8 mouse cellular contexts compared by ENCODE assay signal in genomic region chr19:47050271-47051032, GRCm38 (mm10). TPM values are rescaled to one million over a fixed set of nuclear protein-coding genes. Genes with fewer than 3 reads are reported as not detected.
A peak's percentile ranks its signal among the peaks of the same experiment; 100 is the strongest.
DNase-seq lines count a peak whose midpoint lies in the region; ATAC-seq and TF ChIP-seq lines count a peak whose summit lies in the region.

Gene Pcgf6 (minus strand): TSS chr19:47050906.

- ATAC-seq in erythroblast, adult 5-6 weeks (replicated peaks; ENCODE audit: low FRiP score, poor library complexity, severe bottlenecking): peak; percentile 93
- peak; percentile 76 for ATAC-seq in heart, embryonic 11.5 days (replicated peaks; ENCODE audit: insufficient number of reproducible peaks, low FRiP score, low TSS enrichment)
- ATAC-seq in kidney, embryonic 15.5 days (replicated peaks; ENCODE audit: low FRiP score): peak; percentile 92
- ATAC-seq in monocyte, adult 5-6 weeks (replicated peaks; ENCODE audit: insufficient number of reproducible peaks, low FRiP score, low TSS enrichment, poor library complexity, severe bottlenecking): peak; percentile 65

- TF ChIP-seq POLR2A in brain, embryonic 14.5 days (IDR thresholded peaks at IDR 0.05; ENCODE audit: borderline replicate concordance, extremely low read depth, insufficient read depth, insufficient read length, poor library complexity, severe bottlenecking): peak; percentile 47; the same call in 1 of the 2 replicates

- under 1% methylated on average over 75 of the region's 75 CpGs for WGBS in heart, embryonic 11.5 days (ENCODE audit: insufficient replicate concordance)
- under 1% methylated on average over 75 of the region's 75 CpGs for WGBS in kidney, embryonic 15.5 days

- H3K27ac ChIP-seq in heart, embryonic 11.5 days (ENCODE audit: low read depth, low read length): peak within 1 kb of the TSS; percentile 77
- H3K27ac ChIP-seq in kidney, embryonic 15.5 days: peak within 1 kb of the TSS; percentile 97

- no peaks in the 10 kb centered on the region for H3K9me3 ChIP-seq in heart, embryonic 11.5 days (replicated peaks; ENCODE audit: control insufficient read depth, low read length)
- no peaks in the 10 kb centered on the region for H3K9me3 ChIP-seq in kidney, embryonic 15.5 days (replicated peaks)

- peak within 1 kb of the TSS; percentile 59 for H3K4me3 ChIP-seq in heart, embryonic 11.5 days (ENCODE audit: low read depth, low read length)
- H3K4me3 ChIP-seq in kidney, embryonic 15.5 days (replicated peaks): peak within 1 kb of the TSS; percentile 87

- peaks cover 6% of the 10 kb centered on the region; the same call in 1 of the 2 replicates for H3K36me3 ChIP-seq in heart, embryonic 11.5 days (ENCODE audit: control insufficient read depth, insufficient read depth, low read length)
- peaks cover 26% of the 10 kb centered on the region for H3K36me3 ChIP-seq in kidney, embryonic 15.5 days

- H3K4me1 ChIP-seq in heart, embryonic 11.5 days (ENCODE audit: control insufficient read depth, insufficient read depth, low read length): peaks cover 3% of the 10 kb centered on the region; the same call in 1 of the 2 replicates
- peaks cover 20% of the 10 kb centered on the region for H3K4me1 ChIP-seq in kidney, embryonic 15.5 days

- H3K9ac ChIP-seq in heart, embryonic 11.5 days (ENCODE audit: low read depth, low read length): peak within 1 kb of the TSS; percentile 70
- peak within 1 kb of the TSS; percentile 91 for H3K9ac ChIP-seq in kidney, embryonic 15.5 days

- TF ChIP-seq CTCF in brain, embryonic 14.5 days (IDR thresholded peaks at IDR 0.05; ENCODE audit: borderline replicate concordance, extremely low read depth, insufficient read depth, insufficient read length): no peak

- H3K4me2 ChIP-seq in heart, embryonic 11.5 days: peak within 1 kb of the TSS; percentile 68
- H3K4me2 ChIP-seq in kidney, embryonic 15.5 days: peak within 1 kb of the TSS; percentile 81

- peak; percentile 92 for DNase-seq in CD4-positive helper T cell, adult 2 months (ENCODE audit: low read depth, low spot score)
- DNase-seq in brain, embryonic 14.5 days (ENCODE audit: low read depth): peak; percentile 93
- peak; percentile 85 for DNase-seq in liver
- peak; percentile 86 to 87 for DNase-seq in spleen, postnatal 36 days (ENCODE audit: low spot score in 2 of 2)

- no peaks in the 10 kb centered on the region for H3K27me3 ChIP-seq in heart, embryonic 11.5 days (ENCODE audit: control insufficient read depth, insufficient read depth, low read length)
- H3K27me3 ChIP-seq in kidney, embryonic 15.5 days: no peaks in the 10 kb centered on the region

RNA-seq across cellular contexts. Expression of gene Pcgf6, which starts in this region (rescaled TPM):
- polyA plus RNA-seq in brain, embryonic 14.5 days (2012; rRNA removed): 65.2 and 81.7 TPM in 2 replicates
- 6.1 and 9.2 TPM in 2 replicates for total RNA-seq in erythroblast, adult 5-6 weeks (2015; ENCODE audit: low replicate concordance)
- total RNA-seq in erythroblast, adult 5-6 weeks (2017; ENCODE audit: low replicate concordance): 1.9 and 2.5 TPM in 2 replicates
- polyA plus RNA-seq in heart, embryonic 11.5 days (2014; fragmentation: Nextera tagmentation; extraction: Ambion mirVana): 12.7 and 14.9 TPM in 2 replicates
- 25.6 and 26.2 TPM in 2 replicates for polyA plus RNA-seq in kidney, embryonic 15.5 days (2015; fragmentation: Nextera tagmentation; extraction: Ambion mirVana)
- 0.95 to 5.7 TPM (median 1.7 TPM) in 3 replicates for total RNA-seq in monocyte, adult 5-6 weeks (2017)

Comparison
In these comparisons a context has a peak if more than half of its experiments do, and no peak if none do; other contexts are left out.
1. Peak in every context shown above with its lines: DNase-seq, ATAC-seq, H3K4me3 ChIP-seq and H3K27ac ChIP-seq.